Mouse (Mus musculus) heart, embryonic 16.5 days (tissue): Measurements from ENCODE around the gene Hilpda. TPM values are rescaled to one million over a fixed set of nuclear protein-coding genes. Genes with fewer than 3 reads are reported as not detected.

Source experiments
- ATAC-seq: fragments of 200-750 bp; cut with Nextera tagmentation; replicated peaks from 2 replicates; pipeline ENCODE4 v1.8.0; 2017; ENCODE audit warnings: moderate number of reproducible peaks; ENCODE audit not compliant: insufficient read depth, low FRiP score; ENCODE audit errors: extremely low read depth
- H3K27ac ChIP-seq: fragments of 300-500 bp; sonication (generic); 2 replicates; pipeline ENCODE4 v1.5.1; 2014; ENCODE audit warnings: mild to moderate bottlenecking, low read length, control low read depth, moderate library complexity
- H3K27me3 ChIP-seq: fragments of 300-500 bp; sonication (generic); 2 replicates; pipeline ENCODE4 v1.6.1; 2014; ENCODE audit warnings: low read length, mixed read lengths; ENCODE audit not compliant: control insufficient read depth, insufficient read depth
- H3K36me3 ChIP-seq: fragments of 300-500 bp; sonication (generic); 2 replicates; pipeline ENCODE4 v1.6.1; 2014; ENCODE audit not compliant: control insufficient read depth, insufficient read depth
- H3K4me1 ChIP-seq: fragments of 300-500 bp; sonication (generic); 2 replicates; pipeline ENCODE4 v1.6.1; 2014; ENCODE audit warnings: low read length, mixed read lengths; ENCODE audit not compliant: control insufficient read depth, insufficient read depth
- H3K4me2 ChIP-seq: fragments of 300-500 bp; sonication (generic); 2 replicates; pipeline ENCODE4 v1.6.1; 2014; ENCODE audit warnings: low read depth, mild to moderate bottlenecking, control low read depth, low read length
- H3K4me3 ChIP-seq: fragments of 300-500 bp; sonication (generic); 2 replicates; pipeline ENCODE4 v1.5.1; 2014; ENCODE audit warnings: mild to moderate bottlenecking, control low read depth, low read length
- H3K9ac ChIP-seq: fragments of 300-500 bp; sonication (generic); 2 replicates; pipeline ENCODE4 v1.6.1; 2014; ENCODE audit warnings: low read length, control low read depth
- H3K9me3 ChIP-seq: fragments of 300-500 bp; sonication (generic); replicated peaks from 2 replicates; pipeline ENCODE4 v1.6.1; 2016; ENCODE audit warnings: low read length; ENCODE audit not compliant: control insufficient read depth
- WGBS: fragments of 180-500 bp; shearing (Covaris S2); extraction: QIAGEN DNeasy Blood & Tissue Kit; methylation state at CpG from one replicate; pipeline ENCODE4 v1.1.7; 2014; 5-methylcytosine and 5-hydroxymethylcytosine counted together
- polyA plus RNA-seq: library from polyadenylated mRNA; unstranded; fragments of >200 nt; fragmentation: Nextera tagmentation; extraction: Ambion mirVana; gene quantifications from 2 replicates; pipeline ENCODE4 v1.2.1, GENCODE M21; 2015

The Hilpda gene
- polyA plus RNA-seq, 1 experiment from 2014 or later: 23.4 TPM

DNA sequence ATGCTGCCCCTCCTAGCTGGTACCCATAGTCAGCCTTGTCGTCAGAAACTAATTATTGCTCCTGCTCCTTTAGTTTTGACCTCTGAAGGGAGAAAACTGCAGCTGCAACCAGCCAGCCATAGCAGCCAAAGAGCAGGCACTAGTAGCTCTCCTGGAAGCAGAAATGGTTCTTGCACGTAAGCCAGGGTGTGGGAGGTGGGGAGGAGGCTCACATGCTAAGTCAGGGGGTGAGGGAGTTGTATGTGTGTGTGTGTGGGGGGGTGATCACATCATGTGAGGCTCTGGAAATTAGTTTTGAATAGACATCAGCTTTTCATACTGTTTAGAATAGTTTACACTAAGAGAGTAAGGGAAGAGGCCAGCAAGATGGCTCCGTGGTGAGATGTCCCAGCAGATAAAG lies 45.7 kb downstream of the Hilpda start:
- 63% methylated on average over 3 of the region's 3 CpGs for WGBS
- Histone ChIP-seq H3K4me2 (no peak overlapping the region), H3K9ac (no peak overlapping the region), H3K9me3 (no peaks in the 10 kb centered on the region), H3K36me3 (no peaks in the 10 kb centered on the region), H3K27me3 (no peaks in the 10 kb centered on the region), H3K27ac (no peak overlapping the region), H3K4me3 (no peak overlapping the region), H3K4me1 (no peaks in the 10 kb centered on the region)
- no peak for ATAC-seq

GRCm38 (mm10) chr6:29318879-29319278 lies 46.6 kb downstream of the Hilpda start, which contains the start of gene Fam71f1:
TSS of gene Fam71f1 (plus strand) at chr6:29319140.
- Histone ChIP-seq H3K4me1 (no peaks in the 10 kb centered on the region), H3K27me3 (no peaks in the 10 kb centered on the region), H3K9me3 (no peaks in the 10 kb centered on the region), H3K4me2 (no peak within 1 kb of the TSS), H3K27ac (peak within 1 kb of the TSS; percentile 61), H3K36me3 (no peaks in the 10 kb centered on the region), H3K9ac (no peak within 1 kb of the TSS), H3K4me3 (no peak within 1 kb of the TSS)
- 43% methylated on average over 5 of the region's 5 CpGs for WGBS
- ATAC-seq: peak; percentile 85

DNA sequence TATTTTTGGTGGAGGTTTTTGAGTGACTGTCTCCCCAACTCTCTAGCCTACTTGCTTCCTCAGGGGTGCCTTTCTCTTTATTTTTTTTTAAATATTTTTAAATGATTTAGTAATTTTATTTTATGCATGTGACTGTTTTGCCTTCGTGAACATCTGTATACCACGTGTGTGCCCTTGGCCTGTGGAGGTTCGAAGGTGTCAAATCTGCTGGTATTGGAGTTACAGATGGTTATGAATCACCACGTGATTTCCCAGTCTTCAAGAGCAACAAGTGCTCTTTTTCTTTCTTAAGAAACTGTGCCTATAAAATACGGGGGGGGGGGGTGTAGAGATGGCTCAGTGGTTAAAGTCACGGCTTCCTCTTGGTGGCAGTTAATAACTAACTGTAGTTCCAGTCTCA lies 49.3 kb downstream of the Hilpda start:
- no peaks in the 10 kb centered on the region for H3K4me1 ChIP-seq
- no peak for ATAC-seq
- no peaks in the 10 kb centered on the region for H3K9me3 ChIP-seq
- 79% methylated on average over 6 of the region's 6 CpGs for WGBS
- no peak overlapping the region for H3K27ac ChIP-seq
- no peak overlapping the region for H3K4me3 ChIP-seq
- no peaks in the 10 kb centered on the region for H3K36me3 ChIP-seq
- no peaks in the 10 kb centered on the region for H3K27me3 ChIP-seq
- H3K4me2 ChIP-seq: no peak overlapping the region
- H3K9ac ChIP-seq: no peak overlapping the region

DNA sequence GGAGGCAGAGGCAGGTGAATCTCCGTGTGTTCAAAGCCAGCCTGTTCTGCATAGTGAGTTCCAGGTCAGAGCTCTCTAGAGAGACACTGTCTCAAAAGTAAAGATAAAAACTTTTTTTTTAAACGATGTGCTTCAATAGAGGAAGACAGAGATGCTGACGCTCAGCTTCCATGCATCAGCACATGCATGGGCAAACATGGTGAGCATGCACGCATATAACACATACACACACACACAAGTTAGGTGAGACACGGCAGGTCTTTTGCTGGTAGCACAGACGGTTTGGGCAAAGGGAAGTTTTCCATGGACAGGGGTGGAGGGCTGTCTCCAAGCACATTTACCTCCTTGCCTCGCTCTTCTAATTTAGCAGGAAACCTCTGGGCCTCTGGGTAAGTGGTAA lies 49.9 kb downstream of the Hilpda start:
- Histone ChIP-seq H3K9ac (no peak overlapping the region), H3K4me1 (no peaks in the 10 kb centered on the region), H3K4me2 (no peak overlapping the region), H3K27me3 (no peaks in the 10 kb centered on the region), H3K36me3 (no peaks in the 10 kb centered on the region), H3K4me3 (no peak overlapping the region), H3K27ac (no peak overlapping the region), H3K9me3 (no peaks in the 10 kb centered on the region)
- no peak for ATAC-seq
- 87% methylated on average over 7 of the region's 7 CpGs for WGBS

GRCm38 (mm10) chr6:29322735-29323134 lies 50.4 kb downstream of the Hilpda start:
- no peaks in the 10 kb centered on the region for H3K4me1 ChIP-seq
- no peak overlapping the region for H3K9ac ChIP-seq
- H3K36me3 ChIP-seq: no peaks in the 10 kb centered on the region
- no peak for ATAC-seq
- H3K27ac ChIP-seq: no peak overlapping the region
- H3K4me2 ChIP-seq: no peak overlapping the region
- H3K27me3 ChIP-seq: no peaks in the 10 kb centered on the region
- no peak overlapping the region for H3K4me3 ChIP-seq
- no peaks in the 10 kb centered on the region for H3K9me3 ChIP-seq
- WGBS: 68% methylated on average over 4 of the region's 4 CpGs

Other genes starting within 250 kb of the Hilpda start
- gene Lep, start 212.3 kb upstream of the Hilpda start, polyA plus RNA-seq: not detected in 2 replicates
- 23.5 and 26.1 TPM in 2 replicates for gene Rbm28, start 107.5 kb upstream of the Hilpda start, polyA plus RNA-seq
- gene Prrt4, start 92.9 kb upstream of the Hilpda start, polyA plus RNA-seq: 1.1 and 1.2 TPM in 2 replicates
- 42.7 and 48.4 TPM in 2 replicates for gene Impdh1, start 56.1 kb upstream of the Hilpda start, polyA plus RNA-seq
- 0.29 TPM in 1 of 2 replicates, not detected in the other for gene Fam71f2, start 7.1 kb downstream of the Hilpda start, polyA plus RNA-seq
- not detected in 2 replicates for gene Fam71f1, start 46.7 kb downstream of the Hilpda start, polyA plus RNA-seq
- 403 and 405 TPM in 2 replicates for gene Calu, start 75.6 kb downstream of the Hilpda start, polyA plus RNA-seq
- 0.62 and 0.76 TPM in 2 replicates for gene Opn1sw, start 116.0 kb downstream of the Hilpda start, polyA plus RNA-seq
- 21.6 and 22.7 TPM in 2 replicates for gene Ccdc136, start 123.8 kb downstream of the Hilpda start, polyA plus RNA-seq
- 38.3 and 50.0 TPM in 2 replicates for gene Flnc, start 160.8 kb downstream of the Hilpda start, polyA plus RNA-seq
- 197 and 199 TPM in 2 replicates for gene Atp6v1f, start 195.2 kb downstream of the Hilpda start, polyA plus RNA-seq
- gene Atp6v1fnb, start 198.9 kb downstream of the Hilpda start, polyA plus RNA-seq: not detected in 2 replicates
- 9.2 and 9.5 TPM in 2 replicates for gene Kcp, start 235.5 kb downstream of the Hilpda start, polyA plus RNA-seq